Mouse (Mus musculus): ENCODE data around the gene Mogat1. TPM values are rescaled to one million over a fixed set of nuclear protein-coding genes. Genes with fewer than 3 reads are reported as not detected.
"Not testable (repeated sequence)": the region's sequence is repeated elsewhere in the genome, so short reads cannot be mapped to it uniquely, and the experiment has no call there.

The Mogat1 gene
- not detected for polyA plus RNA-seq (2017; shearing (Covaris generic))

DNA sequence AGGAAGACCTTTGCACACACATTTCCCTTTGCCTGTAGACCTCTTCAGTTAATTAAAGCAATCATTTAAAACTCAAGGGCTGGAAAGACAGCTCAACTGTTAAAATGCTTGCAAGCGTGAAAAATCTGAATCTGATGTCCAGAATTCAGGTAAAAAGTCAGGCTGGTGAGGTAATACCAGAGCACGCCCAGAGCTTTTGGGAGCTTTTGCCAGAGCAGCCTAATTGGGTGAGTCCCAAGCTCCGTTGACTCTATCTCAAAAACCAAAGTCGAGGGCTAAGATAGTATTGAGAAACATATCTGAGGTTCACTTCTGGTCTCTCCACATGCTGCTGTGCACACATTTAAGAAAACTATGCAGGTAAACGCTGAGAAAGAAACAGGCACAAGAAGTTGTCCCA is at the start of gene Mogat1:
Mogat1 (plus strand) TSS at position 130 of the 400 bp plus-strand sequence.
- ATAC-seq: no peak

DNA sequence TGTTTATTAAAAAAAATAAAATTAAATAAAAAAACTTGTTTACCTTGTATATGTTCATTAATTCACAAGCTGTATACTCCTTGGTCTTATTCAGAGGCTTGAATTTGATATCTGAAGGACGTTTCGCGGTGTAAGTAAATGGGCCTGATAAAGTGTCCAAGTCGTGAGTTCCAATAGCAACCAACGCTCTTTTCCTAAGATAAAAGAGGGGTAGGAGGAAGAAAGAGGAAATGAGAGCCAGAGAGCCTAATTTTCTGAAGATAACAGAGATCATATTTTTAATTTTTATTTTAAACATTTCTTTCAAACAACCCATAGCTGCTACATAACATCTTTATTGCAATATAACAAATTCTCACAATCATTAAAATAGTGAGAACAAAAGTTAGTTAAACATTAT is 38.4 kb upstream of the Mogat1 start:
- ATAC-seq: no peak

DNA sequence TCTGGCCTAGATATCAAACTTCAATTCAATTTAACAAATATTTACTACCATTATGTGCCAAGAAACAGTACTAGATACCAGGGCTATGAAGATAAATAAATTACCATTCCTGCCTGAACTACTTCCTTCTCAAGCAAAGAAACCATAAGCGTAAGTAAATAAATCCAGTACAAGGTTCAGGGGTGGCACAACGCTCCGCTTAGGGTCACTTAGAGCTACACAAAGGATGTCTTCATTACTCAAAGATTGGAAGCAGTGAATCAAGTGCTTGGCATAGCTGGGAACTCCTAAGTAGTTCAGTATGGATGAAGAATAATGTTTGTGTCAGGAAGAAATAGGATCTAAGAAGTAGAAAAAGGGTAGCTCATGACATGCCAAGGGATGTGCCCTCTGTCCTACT is 27.4 kb upstream of the Mogat1 start:
- ATAC-seq: no peak

DNA sequence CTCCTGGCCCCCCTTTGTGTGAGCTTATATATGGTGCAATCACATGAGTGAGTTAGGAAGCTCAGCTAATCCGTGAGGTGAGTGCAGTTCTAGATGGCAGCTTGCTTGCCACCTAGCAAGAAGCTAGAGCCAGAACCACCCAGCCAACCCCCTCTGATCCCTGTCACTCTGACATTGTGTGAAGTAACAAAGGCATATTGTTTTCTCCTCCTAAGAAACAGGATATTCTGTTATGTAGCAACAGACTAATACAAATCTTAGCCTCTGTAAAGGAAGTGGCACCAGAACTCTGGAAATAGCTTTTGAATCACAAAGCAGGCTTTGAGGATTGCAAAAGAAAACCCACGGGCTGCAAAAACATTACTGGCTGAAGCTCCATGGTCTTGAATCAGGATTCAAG is 26.4 kb upstream of the Mogat1 start:
- ATAC-seq: no peak

GRCm38 (mm10) chr1:78488427-78488751 is 22.4 kb upstream of the Mogat1 start:
- ATAC-seq: peak; percentile 40

DNA sequence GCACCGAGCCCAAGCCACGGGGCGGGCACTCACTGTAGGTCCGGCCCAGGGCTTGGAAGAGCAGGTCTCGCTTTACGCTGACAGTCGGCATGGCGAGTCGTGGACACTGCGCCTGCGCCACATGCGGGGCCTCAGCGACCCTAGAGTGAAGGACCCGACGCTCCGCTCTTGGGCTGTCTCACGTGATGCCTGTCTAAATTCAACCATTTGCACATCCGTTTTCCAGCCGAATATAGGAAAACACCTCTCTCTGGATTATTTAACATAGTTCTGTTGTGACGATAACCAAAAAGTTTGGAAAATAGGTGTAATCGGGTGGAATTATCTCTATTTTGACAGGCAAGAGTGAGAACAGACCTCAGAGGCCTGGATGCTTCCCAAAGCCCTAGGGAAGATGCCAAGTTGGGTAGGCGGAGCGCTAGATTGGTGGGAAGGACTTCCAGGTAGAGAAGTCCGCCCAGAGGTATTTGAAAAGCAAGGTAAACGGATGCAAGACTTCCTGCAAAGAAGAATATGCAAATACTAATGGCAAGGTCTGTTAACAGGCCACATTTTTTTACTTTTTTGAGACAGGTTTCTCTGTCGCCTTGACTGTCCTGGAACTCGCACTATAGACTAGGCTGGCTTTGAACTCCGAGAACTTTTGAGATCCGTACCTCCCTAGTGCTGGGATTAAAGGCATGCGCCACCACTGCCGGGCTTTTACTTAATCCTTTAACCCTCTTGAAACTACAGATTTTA is 21.9 kb upstream of the Mogat1 start, which contains the start of gene Farsb:
Farsb (minus strand) TSS at position 146 of the 741 bp plus-strand sequence.
- ATAC-seq: peak; percentile 90

- no peak for ATAC-seq
These were observed 20.6 kb upstream of the Mogat1 start for GRCm38 (mm10) chr1:78490143-78490542.

GRCm38 (mm10) chr1:78501036-78501435 is 9.8 kb upstream of the Mogat1 start:
- no peak for ATAC-seq

DNA sequence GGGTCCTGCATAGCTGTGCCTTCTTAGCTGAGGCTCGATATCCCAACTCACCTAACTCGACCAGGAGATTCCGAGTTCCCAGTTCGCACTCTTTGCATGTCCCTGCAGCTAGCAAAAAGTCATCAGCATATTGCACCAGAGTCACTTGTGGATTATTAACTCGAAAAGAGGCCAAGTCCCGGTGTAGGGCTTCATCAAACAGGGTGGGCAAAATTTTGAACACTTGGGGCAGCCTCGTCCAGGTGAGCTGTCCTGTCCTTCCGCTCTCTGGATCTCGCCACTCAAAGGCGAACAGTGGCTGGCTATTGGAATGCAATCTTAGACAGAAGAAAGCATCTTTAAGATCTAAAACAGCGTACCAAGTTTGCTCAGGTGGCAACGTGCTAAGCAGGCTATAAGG is 8.9 kb upstream of the Mogat1 start:
- ATAC-seq: not testable (repeated sequence)

GRCm38 (mm10) chr1:78502527-78502926 is 8.3 kb upstream of the Mogat1 start:
- ATAC-seq: no peak

GRCm38 (mm10) chr1:78507137-78507536 is 3.7 kb upstream of the Mogat1 start:
- no peak for ATAC-seq

DNA sequence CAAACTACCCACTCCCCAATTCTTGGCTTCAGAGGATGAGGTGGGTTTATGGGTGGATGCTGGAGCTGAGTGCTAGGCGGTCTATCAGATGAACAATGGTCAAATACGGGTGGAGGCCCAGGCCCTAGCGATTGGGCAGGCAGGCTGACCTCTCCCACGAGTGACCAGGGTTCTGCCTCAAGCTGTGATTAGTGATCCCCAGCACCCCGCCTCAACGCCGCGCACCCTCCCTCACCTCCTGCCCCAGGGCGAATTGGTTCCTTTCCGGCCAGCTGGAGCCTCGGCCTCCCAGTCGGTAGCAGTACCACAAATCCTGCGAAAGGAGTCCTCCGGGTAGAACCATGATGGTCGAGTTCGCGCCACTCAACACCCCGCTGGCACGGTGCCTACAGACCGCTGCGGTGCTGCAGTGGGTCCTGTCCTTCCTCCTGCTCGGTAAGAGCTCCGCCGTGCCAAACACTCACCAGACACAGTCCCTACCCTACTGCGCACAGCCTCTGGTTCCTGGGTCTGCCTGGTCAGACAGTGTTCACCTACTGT is 900 bp downstream of the Mogat1 start, which contains the start of gene BC035947:
BC035947 (minus strand) TSS at position 538 of the 540 bp plus-strand sequence.
- no peak for ATAC-seq

DNA sequence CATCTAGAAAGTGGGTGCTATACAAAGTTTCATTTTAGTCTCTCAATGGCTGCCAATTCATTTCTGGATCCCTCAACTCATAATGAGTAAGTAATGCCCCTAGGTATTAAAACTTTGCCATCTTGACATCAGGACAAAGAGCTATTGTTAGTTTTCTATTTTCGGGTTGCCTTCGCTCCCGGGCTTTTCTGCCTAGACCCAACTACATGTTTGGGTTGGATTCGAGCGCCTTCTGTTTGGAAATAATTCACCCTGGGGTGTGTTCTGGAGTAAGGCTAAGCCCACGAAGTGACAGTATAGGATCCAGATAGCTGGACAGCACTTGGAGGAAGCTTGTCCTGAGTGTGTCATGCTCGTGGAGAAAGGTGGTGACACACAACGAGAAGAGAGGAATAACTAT is 2.0 kb downstream of the Mogat1 start:
- no peak for ATAC-seq

DNA sequence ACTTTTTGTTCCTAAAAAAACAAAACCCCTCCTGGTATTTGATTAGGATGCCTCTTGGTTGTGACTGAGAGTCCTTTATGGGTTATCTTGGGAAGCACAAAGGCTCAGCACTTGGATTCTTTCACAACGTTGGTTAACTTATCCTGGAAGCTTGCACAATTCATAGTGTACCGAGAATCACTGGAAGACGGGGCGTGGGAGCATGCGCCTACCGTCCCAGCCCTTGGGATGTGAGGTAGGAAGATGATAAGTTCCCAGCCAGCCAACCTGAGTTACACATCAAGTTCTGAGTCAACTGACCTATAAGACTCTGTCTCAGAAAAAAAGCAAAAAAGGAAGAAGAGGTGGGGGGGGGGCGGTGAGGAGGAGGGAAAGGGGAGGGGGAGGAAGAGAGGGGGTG is 8.1 kb downstream of the Mogat1 start:
- ATAC-seq: no peak

- peak; percentile 81 for ATAC-seq
These were observed 14.5 kb downstream of the Mogat1 start for GRCm38 (mm10) chr1:78525189-78525886.

DNA sequence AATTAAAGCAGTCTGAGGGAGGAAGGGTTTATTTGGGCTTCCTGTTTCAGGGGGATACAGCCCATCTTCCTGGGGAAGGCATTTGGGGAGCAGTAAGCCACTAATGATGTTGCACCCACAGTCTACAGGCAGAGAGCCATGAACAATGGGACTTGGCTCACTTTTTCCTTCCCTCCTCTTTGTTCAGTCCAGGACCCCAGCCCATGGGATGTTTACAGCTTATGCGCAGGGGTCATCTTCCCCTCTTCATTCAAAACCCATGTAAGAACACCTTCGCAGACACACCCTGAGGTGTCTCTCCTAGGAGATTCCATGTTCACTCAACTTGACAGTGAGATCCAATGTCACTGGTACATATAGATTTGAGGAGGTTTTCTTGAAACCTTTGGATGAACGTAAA is 17.6 kb downstream of the Mogat1 start:
- ATAC-seq: no peak

DNA sequence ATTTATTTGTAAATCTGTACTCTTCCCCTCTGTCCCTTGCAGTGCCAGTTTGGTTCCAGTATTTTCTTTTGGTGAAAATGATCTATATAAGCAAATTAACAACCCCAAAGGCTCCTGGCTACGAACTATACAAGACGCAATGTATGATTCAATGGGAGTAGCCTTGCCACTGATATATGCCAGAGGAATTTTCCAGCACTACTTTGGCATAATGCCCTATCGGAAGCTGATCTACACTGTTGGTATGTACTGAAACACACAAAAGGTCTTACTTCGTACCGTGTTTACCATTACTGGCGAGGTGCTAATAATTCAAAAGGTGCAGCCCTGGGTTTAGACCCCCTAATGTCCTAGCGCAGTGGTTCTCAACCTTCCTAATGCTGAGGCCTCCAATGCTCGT is 18.2 kb downstream of the Mogat1 start:
- no peak for ATAC-seq

DNA sequence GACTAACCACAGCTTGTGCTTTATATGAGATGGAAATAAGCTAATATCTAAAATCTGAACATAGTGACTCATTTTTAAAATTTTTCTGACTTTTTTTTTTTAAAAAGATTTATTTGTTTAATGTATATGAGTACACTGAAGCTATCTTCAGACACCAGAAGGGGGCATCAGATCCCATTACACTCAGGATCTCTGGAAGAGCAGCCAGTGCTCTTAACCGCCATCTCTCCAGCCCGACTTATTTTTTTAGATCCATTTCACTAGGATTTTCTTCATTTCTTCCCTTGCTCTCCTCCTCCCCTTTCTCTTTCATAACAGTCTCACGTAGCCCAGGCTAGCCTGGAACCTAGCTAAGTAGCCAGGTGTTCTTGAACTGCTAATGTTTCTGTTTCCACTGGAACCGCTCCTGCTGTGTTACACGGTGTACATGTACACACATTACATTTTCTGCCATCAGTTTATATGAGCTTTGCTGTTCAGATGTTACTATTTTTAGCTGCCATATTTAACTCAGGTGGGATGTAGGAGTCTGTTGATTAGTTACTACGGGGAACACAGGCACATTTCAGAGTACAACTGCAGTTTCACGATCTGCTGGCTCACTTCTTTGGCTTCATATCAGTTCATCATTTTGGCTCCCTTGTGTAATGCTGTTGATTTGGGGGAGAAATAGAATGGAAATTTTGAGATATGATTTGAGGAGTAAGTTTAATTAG is 19.9 kb downstream of the Mogat1 start:
- ATAC-seq: no peak

DNA sequence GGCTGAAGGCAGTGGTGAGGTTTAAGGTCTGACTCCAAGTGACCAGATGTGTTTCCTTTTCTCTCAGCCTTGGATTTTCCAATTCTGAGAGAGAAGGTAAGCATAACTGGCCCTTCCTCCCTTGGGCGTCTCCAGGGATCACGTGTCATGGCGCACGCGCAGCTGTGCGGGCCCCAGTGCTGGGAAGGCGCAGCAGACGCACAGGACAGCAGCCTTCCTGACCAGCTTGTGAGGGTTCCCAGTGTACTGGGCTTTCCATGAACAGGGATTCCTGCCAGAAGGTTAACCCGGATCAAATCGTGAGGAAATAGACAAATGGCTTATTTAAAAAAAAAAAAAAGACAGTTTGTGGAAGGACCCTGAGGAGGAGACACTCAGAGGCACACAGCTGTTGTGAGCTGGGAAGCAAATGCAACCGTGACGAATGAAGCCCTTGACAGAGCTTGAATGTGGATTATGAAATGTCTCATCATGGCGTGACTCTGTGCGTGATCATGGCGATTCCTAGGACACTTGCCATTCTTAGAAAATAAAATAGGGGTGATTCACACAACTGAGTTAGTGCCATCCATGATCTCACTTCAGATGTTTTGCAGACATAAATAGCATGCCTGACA is 21.5 kb downstream of the Mogat1 start:
- ATAC-seq: no peak

GRCm38 (mm10) chr1:78534428-78535150 is 23.8 kb downstream of the Mogat1 start:
- no peak for ATAC-seq

- ATAC-seq: peak; percentile 41
These were observed 25.7 kb downstream of the Mogat1 start for GRCm38 (mm10) chr1:78536310-78537164.

Data from CD4-positive, CD25-positive, alpha-beta regulatory T cell, adult 4 months (primary cell).